Mouse (Mus musculus) liver, embryonic 11.5 days (tissue): ENCODE measurements around the gene Phgr1. TPM values are rescaled to one million over a fixed set of nuclear protein-coding genes. Genes with fewer than 3 reads are reported as not detected.

Experiments used
- ATAC-seq: fragments of 200-750 bp; cut with Nextera tagmentation; replicated peaks from 2 replicates; pipeline ENCODE4 v1.8.0; 2017; ENCODE audit warnings: moderate number of reproducible peaks, mild to moderate bottlenecking, moderate TSS enrichment, moderate library complexity; ENCODE audit not compliant: low FRiP score
- DNase-seq: peaks from one replicate; pipeline ENCODE4 v3.0.0-alpha.2; 2017; ENCODE audit warnings: low spot score
- H3K27ac ChIP-seq: fragments of 300-500 bp; sonication (generic); 2 replicates; pipeline ENCODE4 v1.5.1; 2014; ENCODE audit warnings: mild to moderate bottlenecking, low read depth, low read length, control low read depth
- H3K27me3 ChIP-seq: fragments of 300-500 bp; sonication (generic); replicated peaks from 2 replicates; pipeline ENCODE4 v1.6.1; 2014; ENCODE audit warnings: low read length, mixed read lengths; ENCODE audit not compliant: control insufficient read depth, insufficient read depth
- H3K36me3 ChIP-seq: fragments of 300-500 bp; sonication (generic); 2 replicates; pipeline ENCODE4 v1.6.1; 2014; ENCODE audit warnings: mild to moderate bottlenecking, low read length, moderate library complexity, mixed read lengths; ENCODE audit not compliant: control insufficient read depth, insufficient read depth
- H3K4me1 ChIP-seq: fragments of 300-500 bp; sonication (generic); replicated peaks from 2 replicates; pipeline ENCODE4 v1.6.1; 2014; ENCODE audit warnings: low read length, mixed read lengths; ENCODE audit not compliant: control insufficient read depth, insufficient read depth
- H3K4me2 ChIP-seq: fragments of 300-500 bp; sonication (generic); 2 replicates; pipeline ENCODE4 v1.6.1; 2014; ENCODE audit warnings: mild to moderate bottlenecking, control low read depth, moderate library complexity
- H3K4me3 ChIP-seq: fragments of 300-500 bp; sonication (generic); 2 replicates; pipeline ENCODE4 v1.5.1; 2014; ENCODE audit warnings: low read depth, low read length, control low read depth
- H3K9ac ChIP-seq: fragments of 300-500 bp; sonication (generic); 2 replicates; pipeline ENCODE4 v1.6.1; 2014; ENCODE audit warnings: low read depth, low read length, control low read depth
- H3K9me3 ChIP-seq: fragments of 300-500 bp; sonication (generic); 2 replicates; pipeline ENCODE4 v1.6.1; 2016; ENCODE audit warnings: low read length, inconsistent platforms, mixed read lengths; ENCODE audit not compliant: control insufficient read depth
- WGBS: fragments of 180-500 bp; shearing (Covaris S2); extraction: QIAGEN DNeasy Blood & Tissue Kit; methylation state at CpG from one replicate; pipeline ENCODE4 v1.1.7; 2014; 5-methylcytosine and 5-hydroxymethylcytosine counted together
- polyA plus RNA-seq: library from polyadenylated mRNA; unstranded; fragments of >200 nt; fragmentation: Nextera tagmentation; extraction: Ambion mirVana; gene quantifications from 2 replicates; pipeline ENCODE4 v1.2.1, GENCODE M21; 2014

Phgr1 gene
- polyA plus RNA-seq, 1 experiment from 2014 or later = not detected

- Histone ChIP-seq H3K4me3 (peak overlapping the region; percentile 27; the same call in 1 of the 2 replicates), H3K36me3 (no peaks in the 10 kb centered on the region), H3K27ac (no peak overlapping the region), H3K4me1 (peaks cover 12% of the 10 kb centered on the region; the same call in 1 of the 2 replicates), H3K27me3 (no peaks in the 10 kb centered on the region; the same call in none of the 2 replicates), H3K4me2 (peak overlapping the region; percentile 55), H3K9me3 (no peaks in the 10 kb centered on the region), H3K9ac (no peak overlapping the region)
- DNase-seq (no peak), ATAC-seq (0 out of 2 replicates have a peak, but pooled peaks have one; percentile 2)
- WGBS = 56% methylated on average over 12 of the region's 12 CpGs
Observed at GRCm38 (mm10) chr2:118790221-118790550, 17.6 kb downstream of the Phgr1 start.

GRCm38 (mm10) chr2:118790551-118791525 lies 18.3 kb downstream of the Phgr1 start:
- peaks cover 12% of the 10 kb centered on the region; the same call in 1 of the 2 replicates for H3K4me1 ChIP-seq
- peak; percentile 44 for ATAC-seq
- peak; percentile 68 for DNase-seq

GRCm38 (mm10) chr2:118791591-118792258 lies 19.2 kb downstream of the Phgr1 start:
- ATAC-seq (peak; percentile 50), DNase-seq (no peak)
- Histone ChIP-seq H3K27ac (no peak overlapping the region), H3K4me3 (no peak overlapping the region), H3K9me3 (no peaks in the 10 kb centered on the region), H3K9ac (no peak overlapping the region), H3K27me3 (no peaks in the 10 kb centered on the region; the same call in none of the 2 replicates), H3K4me2 (no peak overlapping the region), H3K36me3 (no peaks in the 10 kb centered on the region), H3K4me1 (peaks cover 10% of the 10 kb centered on the region; the same call in 1 of the 2 replicates)
- 83% methylated on average over 26 of the region's 26 CpGs for WGBS

More at GRCm38 (mm10) chr2:118790551-118791525, 18.3 kb downstream of the Phgr1 start:
- H3K36me3 ChIP-seq = no peaks in the 10 kb centered on the region
- peak overlapping the region; percentile 55 for H3K4me2 ChIP-seq
- no peaks in the 10 kb centered on the region for H3K9me3 ChIP-seq
- H3K27me3 ChIP-seq = no peaks in the 10 kb centered on the region; the same call in none of the 2 replicates
- H3K9ac ChIP-seq = no peak overlapping the region
- WGBS = 29% methylated on average over 44 of the region's 44 CpGs
- no peak overlapping the region for H3K27ac ChIP-seq
- H3K4me3 ChIP-seq = peak overlapping the region; percentile 27; the same call in 1 of the 2 replicates

DNA sequence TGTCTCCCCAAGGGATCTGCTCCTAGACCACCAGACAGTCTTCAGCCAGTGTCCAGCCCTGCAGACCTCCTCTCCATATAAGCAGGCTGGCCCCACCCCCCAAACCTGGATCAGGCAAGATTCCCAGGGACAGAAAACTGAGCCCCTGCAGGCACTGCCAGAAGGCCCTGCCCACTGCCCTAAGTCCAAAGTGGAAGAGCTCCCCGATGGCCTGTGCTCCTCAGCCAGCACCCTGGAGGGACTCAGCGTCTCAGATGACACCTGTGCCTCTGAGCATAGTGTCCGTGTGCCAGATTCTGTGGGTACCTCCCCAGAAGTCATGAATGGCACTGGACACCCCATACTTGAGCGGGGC lies 19.7 kb downstream of the Phgr1 start:
- H3K4me3 ChIP-seq = no peak overlapping the region
- no peak overlapping the region for H3K4me2 ChIP-seq
- H3K36me3 ChIP-seq = no peaks in the 10 kb centered on the region
- H3K9me3 ChIP-seq = no peaks in the 10 kb centered on the region
- H3K9ac ChIP-seq = no peak overlapping the region
- ATAC-seq (no peak), DNase-seq (no peak)
- 83% methylated on average over 4 of the region's 4 CpGs for WGBS
- no peak overlapping the region for H3K27ac ChIP-seq
- H3K4me1 ChIP-seq = peaks cover 7% of the 10 kb centered on the region; the same call in 1 of the 2 replicates
- no peaks in the 10 kb centered on the region; the same call in none of the 2 replicates for H3K27me3 ChIP-seq

DNA sequence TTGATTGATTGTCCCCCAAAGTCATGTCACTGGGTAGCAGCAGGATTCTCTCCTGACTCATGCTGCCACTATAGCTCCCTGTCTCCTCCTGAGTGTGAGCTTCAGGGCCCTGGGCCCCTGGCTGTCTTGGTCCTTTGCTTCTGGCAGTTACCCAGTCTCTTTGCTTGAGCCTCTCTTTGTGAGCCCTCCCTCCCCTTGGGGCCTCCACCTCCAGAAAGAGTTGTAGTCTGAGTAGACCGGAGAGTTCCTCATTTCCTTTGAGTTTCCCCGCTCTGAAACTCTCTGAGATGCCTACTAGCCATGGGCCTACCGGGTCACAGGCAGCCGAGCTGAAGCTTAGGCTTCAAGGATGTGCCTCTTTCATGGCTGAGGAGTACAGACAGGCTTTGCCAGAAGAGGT lies 21.1 kb downstream of the Phgr1 start:
- Histone ChIP-seq H3K27me3 (no peaks in the 10 kb centered on the region; the same call in none of the 2 replicates), H3K27ac (no peak overlapping the region), H3K4me2 (no peak overlapping the region), H3K9me3 (no peaks in the 10 kb centered on the region), H3K9ac (no peak overlapping the region), H3K4me3 (no peak overlapping the region), H3K36me3 (no peaks in the 10 kb centered on the region), H3K4me1 (peaks cover 7% of the 10 kb centered on the region; the same call in 1 of the 2 replicates)
- DNase-seq (no peak), ATAC-seq (no peak)
- WGBS = 60% methylated on average over 4 of the region's 4 CpGs

DNA sequence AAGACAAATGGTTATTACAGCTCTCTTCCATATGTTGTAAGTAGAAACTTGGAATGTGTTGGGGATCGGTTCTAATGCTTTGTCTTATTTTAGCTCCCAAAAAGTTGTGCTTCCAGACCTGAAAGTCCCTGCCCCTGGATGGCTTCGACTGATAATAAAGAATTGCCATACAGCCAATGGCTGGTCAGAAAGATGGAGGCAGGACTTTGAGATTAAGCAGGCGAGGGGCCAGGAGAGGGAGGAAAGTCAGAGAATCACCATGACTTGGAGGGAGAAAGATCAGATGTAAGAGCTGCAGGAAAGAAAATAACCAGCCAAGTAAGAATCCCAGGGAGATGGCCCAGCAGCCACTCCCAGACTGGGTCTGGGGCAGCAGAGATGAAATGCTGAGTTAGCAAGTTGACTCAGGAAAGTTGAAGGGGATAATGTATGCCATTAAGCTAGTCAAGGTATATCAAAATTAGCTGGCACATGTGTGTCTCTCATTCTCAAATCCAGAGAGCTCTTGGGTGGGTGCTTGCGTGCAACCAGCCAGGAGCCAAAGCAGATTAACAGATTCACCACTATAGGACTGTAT lies 30.1 kb downstream of the Phgr1 start:
- ATAC-seq (peak; percentile 84), DNase-seq (no peak)
- H3K36me3 ChIP-seq = no peaks in the 10 kb centered on the region
- no peaks in the 10 kb centered on the region for H3K27me3 ChIP-seq
- no peak overlapping the region for H3K9ac ChIP-seq
- H3K4me2 ChIP-seq = peak overlapping the region; percentile 44
- H3K9me3 ChIP-seq = no peaks in the 10 kb centered on the region
- WGBS = 47% methylated on average over 4 of the region's 4 CpGs
- H3K4me3 ChIP-seq = peak overlapping the region; percentile 14; the same call in 1 of the 2 replicates
- H3K27ac ChIP-seq = peak overlapping the region; percentile 80
- peaks cover 22% of the 10 kb centered on the region for H3K4me1 ChIP-seq

GRCm38 (mm10) chr2:118804474-118804873 lies 31.9 kb downstream of the Phgr1 start:
- Histone ChIP-seq H3K4me2 (no peak overlapping the region), H3K27me3 (no peaks in the 10 kb centered on the region), H3K4me1 (peaks cover 22% of the 10 kb centered on the region), H3K36me3 (no peaks in the 10 kb centered on the region), H3K27ac (no peak overlapping the region), H3K9me3 (no peaks in the 10 kb centered on the region), H3K4me3 (no peak overlapping the region), H3K9ac (no peak overlapping the region)
- ATAC-seq (no peak), DNase-seq (no peak)
- 54% methylated on average over 2 of the region's 2 CpGs for WGBS

DNA sequence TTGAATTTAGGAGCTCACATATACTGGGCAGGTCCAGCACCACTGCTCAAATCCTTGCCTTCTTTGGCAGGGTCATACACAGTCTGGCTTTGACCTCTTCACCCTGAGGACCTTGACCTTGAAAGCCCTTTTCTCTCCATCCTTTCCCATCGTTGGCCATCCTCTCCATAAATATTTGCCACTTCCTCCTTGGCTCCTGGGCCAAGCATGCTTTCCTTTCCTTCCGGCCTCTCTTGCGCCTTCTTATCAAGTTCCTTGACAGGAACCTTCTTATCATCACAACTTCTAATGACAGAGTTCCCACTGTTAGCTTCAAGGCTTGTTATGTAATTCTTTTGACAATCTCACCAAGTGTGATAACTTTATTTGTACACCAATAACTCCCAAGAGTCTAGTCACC lies 32.6 kb downstream of the Phgr1 start:
- Histone ChIP-seq H3K9ac (no peak overlapping the region), H3K4me3 (no peak overlapping the region), H3K36me3 (no peaks in the 10 kb centered on the region), H3K4me1 (peaks cover 22% of the 10 kb centered on the region), H3K27ac (no peak overlapping the region), H3K27me3 (no peaks in the 10 kb centered on the region), H3K4me2 (no peak overlapping the region; the same call in 1 of the 2 replicates), H3K9me3 (no peaks in the 10 kb centered on the region)
- DNase-seq (no peak), ATAC-seq (peak; percentile 35)
- WGBS = 23% methylated on average over 3 of the region's 3 CpGs
